Mouse (Mus musculus) midbrain, embryonic 12.5 days (tissue): ENCODE results near the gene Cdkn3. TPM values are rescaled to one million over a fixed set of nuclear protein-coding genes. Genes with fewer than 3 reads are reported as not detected.
"Not testable (repeated sequence)": the region's sequence is repeated elsewhere in the genome, so short reads cannot be mapped to it uniquely, and the experiment has no call there.

ENCODE experiments used
- ATAC-seq: fragments of 200-750 bp; cut with Nextera tagmentation; 2 replicates; pipeline ENCODE4 v1.8.0; 2017; ENCODE audit warnings: low read depth, moderate TSS enrichment, moderate library complexity; ENCODE audit not compliant: low FRiP score
- H3K27ac ChIP-seq: fragments of 300-500 bp; sonication (generic); replicated peaks from 2 replicates; pipeline ENCODE4 v1.5.1; 2016; ENCODE audit warnings: mild to moderate bottlenecking
- H3K27me3 ChIP-seq: fragments of 300-500 bp; sonication (generic); 2 replicates; pipeline ENCODE4 v1.6.1; 2016; ENCODE audit warnings: mild to moderate bottlenecking
- H3K36me3 ChIP-seq: fragments of 300-500 bp; sonication (generic); 2 replicates; pipeline ENCODE4 v1.6.1; 2016
- H3K4me1 ChIP-seq: fragments of 300-500 bp; sonication (generic); 2 replicates; pipeline ENCODE4 v1.6.1; 2016
- H3K4me2 ChIP-seq: fragments of 300-500 bp; sonication (generic); replicated peaks from 2 replicates; pipeline ENCODE4 v1.6.1; 2016; ENCODE audit warnings: mild to moderate bottlenecking, moderate library complexity
- H3K4me3 ChIP-seq: fragments of 300-500 bp; sonication (generic); 2 replicates; pipeline ENCODE4 v1.5.1; 2016; ENCODE audit warnings: mild to moderate bottlenecking
- H3K9ac ChIP-seq: fragments of 300-500 bp; sonication (generic); replicated peaks from 2 replicates; pipeline ENCODE4 v1.6.1; 2016; ENCODE audit warnings: mild to moderate bottlenecking, moderate library complexity
- H3K9me3 ChIP-seq: fragments of 300-500 bp; sonication (generic); 2 replicates; pipeline ENCODE4 v1.6.1; 2016; ENCODE audit warnings: mild to moderate bottlenecking
- WGBS: fragments of 180-500 bp; shearing (Covaris S2); methylation state at CpG from one replicate; pipeline ENCODE4 v1.1.7; 2016; 5-methylcytosine and 5-hydroxymethylcytosine counted together
- polyA plus RNA-seq: library from polyadenylated mRNA; unstranded; fragments of >200 nt; fragmentation: Nextera tagmentation; extraction: Ambion mirVana; gene quantifications from 2 replicates; pipeline ENCODE4 v1.2.1, GENCODE M21; 2016

Cdkn3 gene
- polyA plus RNA-seq, 1 experiment from 2014 or later, result 34.5 TPM

DNA sequence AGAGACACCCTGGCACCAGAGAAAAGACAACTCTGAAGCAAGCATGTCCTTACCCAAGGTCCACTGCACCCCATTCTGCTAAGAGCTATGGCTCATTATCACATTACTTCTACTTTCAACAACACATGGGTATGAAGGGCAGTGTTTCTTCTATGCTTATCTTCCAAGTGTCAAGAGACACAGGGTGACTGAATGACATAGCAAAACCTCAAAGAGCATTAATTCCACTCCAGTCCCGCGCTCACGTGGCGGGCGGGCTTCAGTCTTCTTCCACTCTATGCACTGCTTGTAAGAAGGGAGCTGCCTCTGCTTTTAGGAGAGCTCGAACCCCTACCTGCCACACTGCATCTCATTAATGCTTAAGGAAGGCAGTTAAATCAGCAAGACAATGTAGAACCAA lies 55.3 kb downstream of the Cdkn3 start:
- no peak overlapping the region for H3K4me3 ChIP-seq
- WGBS, result 88% methylated on average over 6 of the region's 6 CpGs
- H3K36me3 ChIP-seq, result peaks cover 37% of the 10 kb centered on the region

DNA sequence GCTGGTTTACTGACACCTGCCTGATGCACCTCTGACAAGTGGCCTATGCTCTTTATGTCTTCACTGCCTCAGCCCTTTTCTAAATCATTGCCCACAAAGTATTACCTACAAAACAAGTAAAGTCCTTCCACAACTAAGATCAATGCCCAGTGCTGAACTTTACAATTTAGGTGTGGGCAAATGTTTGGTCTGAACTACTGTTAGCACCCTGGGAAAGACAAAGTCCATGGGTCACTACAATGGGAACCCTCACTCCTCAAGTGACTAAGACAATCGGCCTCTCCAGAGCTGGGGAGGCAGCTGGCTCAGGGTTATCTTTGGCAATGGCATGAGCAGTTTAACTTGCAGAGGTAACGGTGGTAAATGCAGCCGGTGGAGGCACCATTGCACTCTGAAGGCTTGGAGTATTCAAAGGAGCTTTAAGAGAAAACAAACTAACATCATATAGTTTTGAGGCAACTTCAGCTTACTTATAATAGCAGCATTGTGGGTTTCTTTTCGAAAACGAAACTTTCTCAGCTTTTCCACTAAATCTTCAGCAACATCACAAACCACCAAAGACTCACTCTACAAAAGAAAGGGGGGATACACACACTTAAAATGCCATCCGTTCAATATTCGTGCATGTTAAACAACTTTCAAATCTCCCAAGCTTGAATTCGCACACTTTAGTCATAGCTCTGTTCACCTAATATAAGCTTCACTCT lies 56.7 kb downstream of the Cdkn3 start:
- Histone ChIP-seq H3K36me3 (peaks cover 30% of the 10 kb centered on the region), H3K4me3 (no peak overlapping the region), H3K9me3 (no peaks in the 10 kb centered on the region), H3K4me2 (no peak overlapping the region), H3K9ac (no peak overlapping the region), H3K4me1 (peaks cover 15% of the 10 kb centered on the region), H3K27ac (no peak overlapping the region), H3K27me3 (no peaks in the 10 kb centered on the region)
- no peak for ATAC-seq
- WGBS, result 93% methylated on average over 8 of the region's 8 CpGs

More for the DNA sequence above, 55.3 kb downstream of the Cdkn3 start:
- no peak overlapping the region for H3K4me2 ChIP-seq
- H3K27me3 ChIP-seq, result no peaks in the 10 kb centered on the region
- H3K27ac ChIP-seq, result no peak overlapping the region
- no peak overlapping the region for H3K9ac ChIP-seq
- H3K9me3 ChIP-seq, result no peaks in the 10 kb centered on the region
- no peak for ATAC-seq
- H3K4me1 ChIP-seq, result peaks cover 8% of the 10 kb centered on the region

DNA sequence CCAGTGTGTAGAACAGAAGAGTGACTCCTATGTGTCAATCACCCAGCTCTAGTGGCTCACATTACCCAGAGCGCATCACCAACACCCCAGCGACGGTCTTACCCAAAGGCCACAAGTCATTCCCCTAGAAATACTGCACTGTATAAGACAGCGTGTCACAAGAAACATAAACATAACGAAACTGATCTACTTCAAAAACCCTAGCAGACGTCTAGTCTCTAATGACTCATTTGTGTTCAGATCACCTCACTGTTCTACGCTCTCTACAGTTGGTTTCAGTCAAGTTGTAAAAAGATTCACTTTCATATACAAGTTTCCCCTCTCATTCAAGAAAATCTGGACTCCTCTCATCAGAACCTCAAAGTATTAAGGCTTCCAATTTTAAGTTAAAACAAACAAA lies 58.4 kb downstream of the Cdkn3 start:
- H3K9me3 ChIP-seq, result no peaks in the 10 kb centered on the region
- H3K27me3 ChIP-seq, result peaks cover 5% of the 10 kb centered on the region
- no peak overlapping the region for H3K4me2 ChIP-seq
- H3K4me3 ChIP-seq, result no peak overlapping the region
- ATAC-seq, result no peak
- H3K36me3 ChIP-seq, result peaks cover 22% of the 10 kb centered on the region
- 95% methylated on average over 7 of the region's 7 CpGs for WGBS
- H3K27ac ChIP-seq, result no peak overlapping the region
- no peak overlapping the region for H3K9ac ChIP-seq
- H3K4me1 ChIP-seq, result peaks cover 15% of the 10 kb centered on the region

- not testable (repeated sequence) for ATAC-seq
- H3K4me1 ChIP-seq, result peaks cover 15% of the 10 kb centered on the region
- WGBS, result 96% methylated on average over 5 of the region's 6 CpGs
These were observed 59.6 kb downstream of the Cdkn3 start for GRCm38 (mm10) chr14:46819961-46820360.

More at GRCm38 (mm10) chr14:46819961-46820360, 59.6 kb downstream of the Cdkn3 start:
- not testable (repeated sequence) for H3K9me3 ChIP-seq, H3K9ac ChIP-seq, H3K27me3 ChIP-seq, H3K4me3 ChIP-seq, H3K4me2 ChIP-seq, H3K27ac ChIP-seq
- H3K36me3 ChIP-seq, result peaks cover 17% of the 10 kb centered on the region

Other genes starting within 250 kb of the Cdkn3 start
- 178 TPM in 2 replicates for gene Cnih1, start 27.9 kb downstream of the Cdkn3 start, polyA plus RNA-seq
- gene Gmfb, start 61.7 kb downstream of the Cdkn3 start, polyA plus RNA-seq, result 105 and 109 TPM in 2 replicates
- gene Cgrrf1, start 71.6 kb downstream of the Cdkn3 start, polyA plus RNA-seq, result 27.4 and 30.6 TPM in 2 replicates
- 4.3 and 7.3 TPM in 2 replicates for gene Samd4, start 122.3 kb downstream of the Cdkn3 start, polyA plus RNA-seq